Mouse (Mus musculus) megakaryocyte, embryonic 14.5 days (primary cell): ENCODE data around the gene Rgs16. TPM values are rescaled to one million over a fixed set of nuclear protein-coding genes. Genes with fewer than 3 reads are reported as not detected.
A peak's percentile ranks its signal among the peaks of the same experiment; 100 is the strongest.

Source experiments
- H3K27me3 ChIP-seq: replicated peaks from 2 replicates; pipeline ENCODE3; 2012; ENCODE audit warnings: inconsistent platforms
- H3K36me3 ChIP-seq: replicated peaks from 2 replicates; pipeline ENCODE3; 2012; ENCODE audit warnings: low read length, inconsistent platforms, mixed read lengths
- H3K4me1 ChIP-seq: 2 replicates; pipeline ENCODE4 v1.6.1; 2012; ENCODE audit warnings: inconsistent platforms
- H3K4me3 ChIP-seq: replicated peaks from 2 replicates; pipeline ENCODE3; 2012; ENCODE audit warnings: moderate library complexity, mild to moderate bottlenecking, inconsistent platforms
- H3K9me3 ChIP-seq: 2 replicates; pipeline ENCODE4 v1.6.1; 2012; ENCODE audit warnings: inconsistent platforms
- FLI1 ChIP-seq: IDR thresholded peaks from 2 replicates; pipeline ENCODE4 v1.6.1; 2012; ENCODE audit warnings: low read length, inconsistent platforms, mixed read lengths
- GATA1 ChIP-seq: IDR thresholded peaks from 3 replicates; pipeline ENCODE4 v1.6.1; 2012; ENCODE audit warnings: mixed read lengths, low read length, inconsistent platforms, borderline replicate concordance
- polyA plus RNA-seq: library from polyadenylated mRNA; stranded (reverse); fragments of >175 nt; gene quantifications from 2 replicates; pipeline ENCODE4 v1.2.3, GENCODE M21; 2012; ENCODE audit warnings: low replicate concordance; ENCODE audit not compliant: insufficient read depth

Gene Rgs16
- polyA plus RNA-seq, 1 experiment = not detected

- Histone ChIP-seq H3K36me3 (no peaks in the 10 kb centered on the region), H3K9me3 (peaks cover 8% of the 10 kb centered on the region; the same call in 1 of the 2 replicates), H3K4me1 (peaks cover 18% of the 10 kb centered on the region; the same call in 1 of the 2 replicates), H3K27me3 (peaks cover 20% of the 10 kb centered on the region), H3K4me3 (no peak overlapping the region)
- TF ChIP-seq GATA1 = no peak
Observed at GRCm38 (mm10) chr1:153701461-153701860, 38.7 kb upstream of the Rgs16 start.

DNA sequence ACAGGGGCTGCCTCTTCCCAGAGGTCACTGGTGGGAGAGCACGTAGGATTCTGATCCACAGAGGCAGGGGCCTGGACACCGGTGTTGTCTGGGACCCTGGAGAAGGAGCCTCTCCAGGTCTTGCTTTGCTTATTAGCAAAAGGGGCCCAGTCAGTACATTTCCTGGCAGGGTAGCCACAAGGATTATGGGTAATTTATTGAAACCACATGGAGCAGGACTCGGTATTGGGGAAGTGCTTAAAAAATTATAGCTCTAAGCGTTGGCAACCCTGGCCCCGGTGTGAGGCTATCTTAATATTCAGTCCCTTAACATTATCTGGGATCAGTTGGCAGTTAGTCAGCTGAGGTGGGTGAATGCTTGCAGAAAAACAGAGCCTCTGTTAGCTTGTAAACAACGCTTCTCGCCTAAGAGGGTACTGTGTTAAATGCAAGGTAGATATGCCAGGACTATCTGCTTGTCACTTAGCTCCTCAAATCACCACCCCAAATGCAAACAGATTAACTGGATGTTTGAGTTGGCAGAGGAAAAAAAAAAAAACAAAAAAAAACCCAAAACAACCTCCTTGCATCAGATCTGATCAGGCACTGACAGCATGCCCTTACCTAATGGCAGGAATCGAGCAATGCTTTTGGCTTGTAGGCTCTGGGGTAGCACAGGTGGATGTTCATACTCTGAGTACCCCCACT lies 37.8 kb upstream of the Rgs16 start:
- H3K36me3 ChIP-seq = no peaks in the 10 kb centered on the region
- peaks cover 18% of the 10 kb centered on the region; the same call in 1 of the 2 replicates for H3K4me1 ChIP-seq
- peaks cover 9% of the 10 kb centered on the region; the same call in 1 of the 2 replicates for H3K9me3 ChIP-seq
- no peak overlapping the region for H3K4me3 ChIP-seq
- TF ChIP-seq FLI1 (no peak), GATA1 (no peak)
- H3K27me3 ChIP-seq = peaks cover 16% of the 10 kb centered on the region

DNA sequence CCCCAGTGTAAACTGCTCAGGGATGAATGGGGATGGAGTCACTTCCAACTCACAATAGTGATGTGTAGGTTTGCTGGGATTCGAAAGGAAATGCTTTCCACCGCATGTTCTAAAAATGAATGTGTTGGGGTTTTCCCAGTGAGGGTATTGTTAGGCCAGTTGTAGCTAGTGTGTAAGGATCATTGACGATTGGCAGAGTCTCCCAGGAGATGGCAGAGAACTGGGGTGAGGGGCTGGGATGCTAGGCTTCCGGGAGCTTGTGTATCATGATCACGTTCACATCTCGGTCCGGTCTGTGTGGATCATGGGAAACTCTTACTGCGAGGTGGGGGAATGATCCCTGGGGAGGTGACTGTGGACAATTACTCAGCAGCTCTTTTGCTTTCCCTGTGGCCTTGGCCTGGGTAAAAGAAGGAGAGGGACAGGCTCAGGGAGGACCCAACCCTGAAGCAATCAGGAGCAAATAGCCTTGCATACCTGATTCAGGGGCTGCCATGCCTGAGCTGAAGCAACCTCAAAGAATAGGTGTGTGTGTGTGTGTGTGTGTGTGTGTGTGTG lies 37.2 kb upstream of the Rgs16 start:
- TF ChIP-seq FLI1 (no peak), GATA1 (no peak)
- Histone ChIP-seq H3K4me1 (peaks cover 18% of the 10 kb centered on the region; the same call in 1 of the 2 replicates), H3K9me3 (peaks cover 9% of the 10 kb centered on the region; the same call in 1 of the 2 replicates), H3K27me3 (peaks cover 16% of the 10 kb centered on the region), H3K4me3 (no peak overlapping the region), H3K36me3 (no peaks in the 10 kb centered on the region)

GRCm38 (mm10) chr1:153703445-153703991 lies 36.6 kb upstream of the Rgs16 start:
- Histone ChIP-seq H3K4me1 (peaks cover 18% of the 10 kb centered on the region; the same call in 1 of the 2 replicates), H3K36me3 (no peaks in the 10 kb centered on the region), H3K4me3 (no peak overlapping the region), H3K9me3 (peaks cover 9% of the 10 kb centered on the region; the same call in 1 of the 2 replicates), H3K27me3 (peaks cover 14% of the 10 kb centered on the region)
- no peak for TF ChIP-seq FLI1

GRCm38 (mm10) chr1:153704174-153704573 lies 36.0 kb upstream of the Rgs16 start:
- Histone ChIP-seq H3K4me3 (no peak overlapping the region), H3K4me1 (peaks cover 24% of the 10 kb centered on the region), H3K36me3 (no peaks in the 10 kb centered on the region), H3K9me3 (peaks cover 9% of the 10 kb centered on the region; the same call in 1 of the 2 replicates), H3K27me3 (peaks cover 14% of the 10 kb centered on the region)
- no peak for TF ChIP-seq GATA1
- TF ChIP-seq FLI1 = no peak

- H3K9me3 ChIP-seq = peaks cover 9% of the 10 kb centered on the region; the same call in 1 of the 2 replicates
- H3K4me1 ChIP-seq = peaks cover 32% of the 10 kb centered on the region
- H3K27me3 ChIP-seq = peaks cover 10% of the 10 kb centered on the region
- H3K36me3 ChIP-seq = no peaks in the 10 kb centered on the region
- no peak for TF ChIP-seq GATA1
- no peak for TF ChIP-seq FLI1
- no peak overlapping the region for H3K4me3 ChIP-seq
Observed at GRCm38 (mm10) chr1:153704996-153705395, 35.2 kb upstream of the Rgs16 start.

DNA sequence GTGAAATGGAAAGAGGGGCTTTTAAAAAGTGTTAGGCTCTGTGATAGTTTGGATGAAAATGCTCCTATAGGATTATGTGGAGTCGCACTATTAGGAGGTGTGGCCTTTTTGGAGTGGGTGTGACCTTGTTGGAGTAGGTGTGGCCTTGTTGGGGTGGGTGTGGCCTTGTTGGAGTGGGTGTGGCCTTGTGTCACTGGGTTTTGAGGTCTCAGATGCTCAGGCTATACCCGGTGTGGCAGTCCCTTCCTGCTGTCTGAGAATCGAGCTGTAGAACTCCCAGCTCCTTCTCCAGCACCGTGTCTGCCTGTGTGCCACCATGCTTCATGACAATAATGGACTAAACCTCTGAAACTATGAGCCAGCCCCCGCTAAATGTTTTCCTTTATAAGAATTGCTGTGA lies 31.5 kb upstream of the Rgs16 start:
- TF ChIP-seq FLI1 (no peak), GATA1 (no peak)
- Histone ChIP-seq H3K9me3 (peaks cover 9% of the 10 kb centered on the region; the same call in 1 of the 2 replicates), H3K4me3 (no peak overlapping the region), H3K4me1 (peaks cover 30% of the 10 kb centered on the region), H3K27me3 (peaks cover 2% of the 10 kb centered on the region), H3K36me3 (no peaks in the 10 kb centered on the region)

DNA sequence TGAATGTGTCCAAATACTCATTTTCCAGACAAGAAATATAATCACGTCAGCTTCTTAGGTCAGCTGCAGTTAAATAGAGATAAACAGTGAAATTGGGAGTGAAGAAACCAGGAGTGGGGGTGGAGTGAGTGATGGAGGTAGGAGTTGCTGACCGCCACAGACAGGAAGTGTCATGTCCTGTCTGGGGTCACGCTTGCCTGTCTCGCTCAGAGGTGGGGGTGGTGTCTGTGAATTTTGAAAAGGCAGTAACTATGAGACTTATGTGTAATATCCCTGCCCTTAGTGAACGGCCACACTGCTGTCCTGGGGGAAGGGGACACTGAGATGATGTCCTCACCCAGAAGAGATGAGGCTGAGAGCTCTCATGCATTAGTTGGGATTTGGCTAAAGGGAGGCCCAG lies 30.7 kb upstream of the Rgs16 start:
- no peak for TF ChIP-seq FLI1
- TF ChIP-seq GATA1 = no peak
- peaks cover 2% of the 10 kb centered on the region for H3K27me3 ChIP-seq
- peaks cover 9% of the 10 kb centered on the region; the same call in 1 of the 2 replicates for H3K9me3 ChIP-seq
- H3K4me1 ChIP-seq = peaks cover 30% of the 10 kb centered on the region
- peak overlapping the region; percentile 75 for H3K4me3 ChIP-seq
- H3K36me3 ChIP-seq = no peaks in the 10 kb centered on the region

- Histone ChIP-seq H3K27me3 (no peaks in the 10 kb centered on the region), H3K4me3 (no peak overlapping the region), H3K4me1 (peaks cover 26% of the 10 kb centered on the region), H3K9me3 (no peaks in the 10 kb centered on the region), H3K36me3 (no peaks in the 10 kb centered on the region)
- no peak for TF ChIP-seq FLI1
- TF ChIP-seq GATA1 = no peak
Observed at GRCm38 (mm10) chr1:153711544-153712262, 28.4 kb upstream of the Rgs16 start.
